Mouse (Mus musculus): Measurements from ENCODE around the gene 4930469K13Rik. TPM values are rescaled to one million over a fixed set of nuclear protein-coding genes. Genes with fewer than 3 reads are reported as not detected.
A peak's percentile ranks its signal among the peaks of the same experiment; 100 is the strongest.

Gene 4930469K13Rik
- total RNA-seq, 2 experiments from 2014 or later = not detected

DNA sequence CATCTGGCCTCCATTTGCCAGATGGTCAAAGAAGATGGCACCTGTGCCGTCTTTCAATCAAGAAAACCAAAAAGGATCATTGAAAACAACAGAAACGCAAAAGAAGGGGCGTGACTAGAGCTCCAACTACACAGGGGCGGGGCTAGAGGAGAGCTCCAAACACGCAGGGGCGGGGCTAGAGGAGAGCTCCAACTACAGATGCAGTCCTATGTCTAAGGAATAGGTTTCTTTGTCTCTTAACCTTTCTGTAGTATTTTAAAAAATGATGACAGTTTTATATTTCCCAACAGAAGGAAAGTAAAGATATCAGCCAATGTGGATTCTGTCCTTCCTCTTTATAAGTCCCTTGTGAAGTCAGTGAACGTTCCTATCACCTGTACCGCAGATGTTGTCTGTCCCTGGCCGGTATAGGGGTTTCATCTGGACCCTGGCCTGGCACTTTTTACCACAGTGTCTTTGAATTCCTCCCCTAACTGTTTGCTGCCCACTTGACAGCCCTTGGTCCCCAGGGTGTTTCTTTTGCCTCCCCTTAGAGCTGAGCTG, 153.5 kb downstream of the 4930469K13Rik start:
- no peak for DNase-seq (ENCODE audit: low spot score in 2 of 2)

- no peak for DNase-seq (ENCODE audit: low spot score in 2 of 2)
These were observed 154.1 kb downstream of the 4930469K13Rik start for GRCm38 (mm10) chr11:33944067-33944785.

DNA sequence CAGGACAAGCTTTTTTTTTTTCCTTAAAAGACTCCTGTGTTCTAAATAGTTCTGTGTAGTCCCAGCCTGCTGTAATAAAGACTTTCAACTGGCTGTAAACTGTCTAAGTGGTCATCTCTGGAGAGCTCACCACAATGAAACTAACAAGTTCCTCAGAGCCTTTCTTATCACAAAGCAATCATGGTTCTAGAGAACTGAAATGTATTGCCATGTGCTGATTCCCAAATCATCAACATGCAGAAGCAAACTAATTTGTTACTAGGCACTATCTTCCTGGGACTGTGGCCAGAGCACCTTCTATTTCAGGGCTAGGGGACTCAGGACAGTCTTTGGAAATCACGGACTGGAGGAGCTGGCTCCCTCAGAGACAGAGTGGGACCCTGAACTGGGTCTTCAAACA, 154.8 kb downstream of the 4930469K13Rik start:
- DNase-seq (ENCODE audit: low spot score in 2 of 2) = no peak

DNA sequence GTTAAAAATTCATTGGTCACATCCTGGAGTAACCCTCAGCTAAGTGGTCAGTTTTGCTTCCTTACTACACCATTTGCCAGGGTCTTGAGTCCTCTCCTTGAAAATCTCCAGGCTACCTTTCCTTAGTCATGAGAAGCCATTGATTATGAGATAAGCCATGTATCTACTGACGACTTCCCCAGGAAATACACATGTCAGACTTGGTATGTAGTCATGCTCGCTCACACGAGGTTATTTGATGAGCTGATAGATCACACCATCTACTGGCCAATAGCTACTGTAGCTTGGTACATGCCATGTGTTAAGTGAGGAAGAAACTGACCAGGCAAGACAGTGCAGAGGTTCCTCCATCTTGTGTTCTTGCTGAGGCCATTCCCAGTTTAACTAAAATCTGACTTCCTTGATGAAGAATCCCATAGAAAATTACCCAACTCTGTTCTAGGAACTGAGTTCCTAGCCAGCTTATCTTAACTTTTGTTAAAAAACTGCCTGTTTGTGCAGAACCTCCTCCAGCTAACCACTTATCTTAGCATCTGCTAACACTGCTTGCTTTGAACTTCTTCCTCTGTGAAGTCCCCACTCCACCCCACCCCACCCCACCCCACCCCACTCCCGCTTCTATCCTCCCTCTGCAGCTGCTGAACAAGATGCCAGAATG, 158.8 kb downstream of the 4930469K13Rik start:
- no peak for DNase-seq (ENCODE audit: low spot score in 2 of 2)

DNA sequence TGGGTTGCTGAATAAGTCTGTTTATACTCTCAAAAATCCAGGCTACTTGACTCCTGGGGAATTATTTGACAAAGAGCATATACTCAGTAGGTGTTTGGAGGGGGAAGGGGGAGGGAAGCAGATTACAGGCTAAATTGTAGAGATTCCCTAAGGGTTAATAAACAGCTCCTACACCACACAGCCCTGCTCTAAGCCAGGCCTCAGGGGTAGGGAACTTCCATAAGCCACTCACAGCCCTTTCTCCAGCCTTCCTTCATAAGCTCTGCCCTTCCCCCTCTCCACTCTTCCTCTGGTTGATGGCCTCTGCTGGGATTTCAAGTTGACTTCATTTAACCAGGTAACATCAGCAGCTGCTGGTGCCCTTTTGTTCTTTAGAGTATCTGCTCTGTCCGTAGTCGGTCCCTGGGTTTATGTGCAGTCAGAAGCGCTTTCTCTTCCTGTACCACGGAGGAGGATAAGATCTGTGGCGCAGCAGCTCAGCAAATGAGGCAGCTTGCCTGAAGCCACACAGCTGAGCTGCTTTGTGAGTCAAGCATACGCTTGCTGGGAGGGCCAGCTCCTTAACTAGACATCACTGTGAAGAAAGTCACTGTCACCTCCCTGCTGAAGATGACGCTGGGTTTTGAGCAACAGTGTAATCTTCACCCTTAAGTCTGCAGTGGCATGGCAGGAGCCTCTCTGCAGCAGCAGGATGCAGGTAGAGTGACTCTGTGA, 159.6 kb downstream of the 4930469K13Rik start:
- DNase-seq (ENCODE audit: low spot score in 2 of 2) = no peak

GRCm38 (mm10) chr11:33937641-33938040, 160.7 kb downstream of the 4930469K13Rik start:
- no peak for DNase-seq (ENCODE audit: low spot score in 2 of 2)

DNA sequence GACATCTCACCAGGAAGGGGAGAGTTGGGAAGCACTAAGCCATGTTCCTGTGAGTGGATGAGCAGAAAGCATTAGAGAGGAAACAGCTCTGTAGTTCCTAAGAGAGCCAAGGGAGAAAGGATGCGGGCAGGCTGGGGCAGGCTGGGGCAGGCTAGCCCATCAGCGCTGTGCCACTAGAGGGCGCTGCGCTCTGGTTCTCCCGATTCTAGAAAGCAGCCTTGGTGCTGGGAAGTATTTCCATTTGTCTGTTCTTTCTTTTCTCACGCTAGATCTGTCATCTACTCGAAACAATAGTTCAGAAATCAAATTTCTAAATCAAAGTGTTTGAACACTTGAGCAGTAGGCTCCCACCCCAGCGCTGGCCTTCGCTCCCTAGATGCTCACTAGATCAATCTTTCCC, 164.1 kb downstream of the 4930469K13Rik start:
- DNase-seq (ENCODE audit: low spot score in 2 of 2) = no peak

- no peak for DNase-seq (ENCODE audit: low spot score in 2 of 2)
These were observed 165.8 kb downstream of the 4930469K13Rik start for GRCm38 (mm10) chr11:33932386-33933111.

GRCm38 (mm10) chr11:33931836-33932385, 166.4 kb downstream of the 4930469K13Rik start:
- DNase-seq (ENCODE audit: low spot score in 2 of 2) = peak in 1 of 2 experiments; percentile 28

- DNase-seq (ENCODE audit: low spot score in 2 of 2) = no peak
These were observed 168.9 kb downstream of the 4930469K13Rik start for GRCm38 (mm10) chr11:33929412-33929811.

DNA sequence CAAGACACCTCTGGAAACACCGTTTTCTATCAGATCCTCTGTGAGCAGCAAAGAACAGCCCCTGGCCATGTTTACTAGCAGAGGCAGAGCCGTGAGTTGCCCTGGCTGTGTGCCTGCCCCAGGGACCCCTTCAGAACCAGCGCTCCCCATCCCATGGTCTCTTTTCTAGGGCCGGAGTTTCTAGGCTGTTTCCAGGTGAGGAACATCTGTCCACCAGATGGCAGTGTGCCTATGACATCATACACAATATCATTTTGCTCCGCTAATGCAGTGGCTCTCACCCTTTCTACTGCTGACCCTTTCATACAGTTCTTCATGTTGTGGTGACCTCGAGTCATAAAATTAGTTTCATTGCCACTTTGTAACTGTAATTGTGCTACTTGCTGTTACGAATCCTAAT, 169.7 kb downstream of the 4930469K13Rik start:
- DNase-seq (ENCODE audit: low spot score in 2 of 2) = peak in 1 of 2 experiments; percentile 23

DNA sequence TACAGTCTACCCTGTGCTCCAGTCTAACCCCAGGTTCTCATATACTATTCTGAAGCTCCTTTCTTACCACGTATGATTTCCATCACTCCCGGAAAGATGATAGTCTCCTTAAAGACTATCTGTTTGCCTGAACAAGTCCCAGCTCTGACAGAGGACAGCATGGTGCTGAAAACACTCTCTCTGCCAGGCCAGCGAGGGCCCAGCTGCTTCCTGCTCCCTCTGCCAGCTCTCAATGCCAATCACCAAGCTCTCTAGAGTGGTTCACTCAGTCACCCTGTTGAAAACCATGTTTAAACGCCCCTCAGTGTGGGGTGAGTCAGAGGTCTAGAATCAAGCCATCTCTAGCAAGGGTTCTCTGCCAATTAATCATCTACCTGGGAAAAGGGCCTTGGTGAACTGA, 170.5 kb downstream of the 4930469K13Rik start:
- no peak for DNase-seq (ENCODE audit: low spot score in 2 of 2)

DNA sequence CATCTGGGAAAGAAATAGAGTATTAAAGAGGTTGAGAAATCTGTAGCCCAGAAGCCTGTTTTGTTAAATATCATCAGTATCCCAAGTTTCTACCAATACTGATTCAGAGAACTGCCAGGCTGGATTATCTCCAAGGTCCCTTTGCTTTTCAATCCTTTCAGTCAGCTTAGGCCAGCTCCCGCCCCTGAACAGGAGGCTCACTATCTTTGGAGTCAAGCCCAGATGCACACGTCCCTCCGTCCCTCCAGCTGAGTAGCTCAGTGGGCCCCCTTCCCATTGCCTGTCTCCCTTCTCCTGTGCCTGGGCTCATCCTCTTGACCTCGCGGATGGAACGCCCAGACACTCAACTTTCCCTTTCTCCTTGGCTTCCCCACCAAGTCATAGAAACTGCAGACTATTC, 171.0 kb downstream of the 4930469K13Rik start:
- DNase-seq (ENCODE audit: low spot score in 2 of 2) = no peak

- peak in 1 of 2 experiments; percentile 11 for DNase-seq (ENCODE audit: low spot score in 2 of 2)
These were observed 171.8 kb downstream of the 4930469K13Rik start for GRCm38 (mm10) chr11:33926551-33926950.

DNA sequence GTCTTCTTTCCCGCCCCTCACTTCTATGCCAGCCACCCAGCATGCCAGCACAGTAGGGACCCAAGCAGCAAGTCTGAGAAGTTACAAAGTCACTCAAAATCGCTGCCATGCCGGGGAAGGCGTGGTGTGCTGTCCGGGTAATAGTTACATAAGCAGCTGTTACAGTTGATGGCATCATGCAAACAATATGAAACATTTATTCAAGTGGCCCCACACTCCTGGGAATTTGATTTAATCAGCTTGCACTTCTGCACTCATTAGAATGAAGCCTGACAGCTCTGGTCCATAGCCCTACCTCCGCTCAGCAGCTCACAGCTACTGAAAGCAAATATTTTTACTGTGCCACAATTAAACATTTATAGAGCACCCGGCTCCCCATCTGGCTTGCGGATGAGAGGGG, 172.6 kb downstream of the 4930469K13Rik start:
- DNase-seq (ENCODE audit: low spot score in 2 of 2) = peak in 1 of 2 experiments; percentile 9

Other genes with a start within 250 kb of the 4930469K13Rik start
- gene Kcnmb1, start 135.5 kb downstream of the 4930469K13Rik start, total RNA-seq (2021) = under 1 TPM; 0.10 to 0.17 TPM
- gene Kcnip1, start 105.4 kb downstream of the 4930469K13Rik start, total RNA-seq (2021) = 1 to 10 TPM; 1.9 to 4.9 TPM
- gene Lcp2, start 51.6 kb downstream of the 4930469K13Rik start, total RNA-seq (2021) = 1 to 10 TPM; 2.4 to 3.6 TPM
- not detected for gene Foxi1, start 109.5 kb upstream of the 4930469K13Rik start, total RNA-seq (2021)
- not detected for gene Fam196b, start 216.3 kb upstream of the 4930469K13Rik start, total RNA-seq (2021)